Mouse (Mus musculus): Measurements from ENCODE around the gene I0C0044D17Rik. TPM values are rescaled to one million over a fixed set of nuclear protein-coding genes. Genes with fewer than 3 reads are reported as not detected.

I0C0044D17Rik gene
- polyA plus RNA-seq (2017; shearing (Covaris generic)) = not detected

GRCm38 (mm10) chr4:98823740-98824139, at the start of gene I0C0044D17Rik:
I0C0044D17Rik (minus strand) TSS chr4:98823840.

GRCm38 (mm10) chr4:98817184-98817911, 6.3 kb downstream of the I0C0044D17Rik start, which contains the start of gene Kank4:
Kank4 (minus strand) TSS chr4:98817537.

Other genes with a start within 250 kb of the I0C0044D17Rik start
- gene L1td1, start 97.1 kb downstream of the I0C0044D17Rik start, polyA plus RNA-seq (2017; shearing (Covaris generic)) = not detected
- gene Kank4, start 6.3 kb downstream of the I0C0044D17Rik start, polyA plus RNA-seq (2017; shearing (Covaris generic)) = under 1 TPM; 0.07 to 0.58 TPM
- gene Usp1, start 100.0 kb upstream of the I0C0044D17Rik start, polyA plus RNA-seq (2017; shearing (Covaris generic)) = 10 to 100 TPM; 61.3 to 78.2 TPM
- 1 to 10 TPM in 1 of 2 experiments, not detected in 1; 1.6 TPM for gene Angptl3, start 207.1 kb upstream of the I0C0044D17Rik start, polyA plus RNA-seq (2017; shearing (Covaris generic))